Comparison of ENCODE assay signal across 8 mouse cellular contexts in genomic region chr17:7577227-7577626, GRCm38 (mm10).
DNase-seq lines count a peak whose midpoint lies in the region; ATAC-seq lines count a peak whose summit lies in the region.

No protein-coding gene starts in this region.

- no peak for ATAC-seq in heart, embryonic 12.5 days (ENCODE audit: insufficient number of reproducible peaks, low FRiP score)

- no peak overlapping the region for H3K4me2 ChIP-seq in heart, embryonic 12.5 days

- DNase-seq in left cerebral cortex, postnatal 10 days (ENCODE audit: extremely low spot score in 1 of 2, low spot score in 2 of 2), result peak; percentile 4 to 67
- DNase-seq in left cerebral cortex, adult 11 months (ENCODE audit: low spot score), result no peak
- DNase-seq in adrenal gland, postnatal 4 days (ENCODE audit: low spot score in 2 of 2), result peak; percentile 27 to 38
- DNase-seq in layer of hippocampus, postnatal 36 days, result peak; percentile 29 to 36
- DNase-seq in telencephalon, adult 2 months (ENCODE audit: low read depth, low spot score), result peak; percentile 4
- no peak for DNase-seq in thymus, postnatal 14 days
- DNase-seq in embryo, embryonic 9.5 days (ENCODE audit: extremely low spot score), result no peak

- intact Hi-C loops in left cerebral cortex, postnatal 10 days (cut with DNase I), result no loop called here

- no peaks in the 10 kb centered on the region for H3K27me3 ChIP-seq in heart, embryonic 12.5 days (replicated peaks)

- no peak overlapping the region for H3K4me3 ChIP-seq in heart, embryonic 12.5 days

- no peak overlapping the region for H3K9ac ChIP-seq in heart, embryonic 12.5 days

- no peaks in the 10 kb centered on the region for H3K9me3 ChIP-seq in heart, embryonic 12.5 days (replicated peaks)

- H3K4me1 ChIP-seq in heart, embryonic 12.5 days (replicated peaks), result 0 out of 2 replicates have a peak, but pooled peaks cover 5% of the 10 kb centered on the region

- no peaks in the 10 kb centered on the region for H3K36me3 ChIP-seq in heart, embryonic 12.5 days

- 52% methylated on average over 4 of the region's 4 CpGs for WGBS in heart, embryonic 12.5 days

- peak overlapping the region; percentile 25; the same call in 1 of the 2 replicates for H3K27ac ChIP-seq in heart, embryonic 12.5 days (ENCODE audit: poor library complexity, severe bottlenecking)

Comparison
In these comparisons a context has a peak if more than half of its experiments do, and no peak if none do; other contexts are left out.
1. DNase-seq: peak in left cerebral cortex, postnatal 10 days (2 of 2), adrenal gland, postnatal 4 days (2 of 2), layer of hippocampus, postnatal 36 days (2 of 2) and telencephalon, adult 2 months (single experiment); none in left cerebral cortex, adult 11 months (single experiment), thymus, postnatal 14 days (single experiment) and embryo, embryonic 9.5 days (single experiment).